In the genomic region with DNA sequence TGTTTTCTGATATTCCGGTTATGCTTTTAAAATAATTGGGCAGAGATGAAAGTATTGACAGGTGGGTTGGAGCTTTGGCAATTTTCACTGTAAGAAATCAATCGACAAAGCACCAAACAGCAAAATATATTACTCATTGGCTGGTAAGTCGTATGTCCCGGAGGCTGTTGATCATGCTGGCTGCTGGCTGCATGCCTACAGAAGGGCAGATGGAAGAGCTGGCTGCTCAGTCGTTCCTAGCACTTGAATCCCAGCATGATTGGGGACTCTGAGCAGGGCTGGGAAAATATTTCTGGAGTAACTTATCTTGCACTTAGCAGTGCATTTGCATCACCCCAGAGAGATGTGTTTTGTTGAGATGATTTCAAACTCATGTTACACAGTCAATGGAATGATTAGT, we compare ENCODE assay signal across 15 mouse cellular contexts.
DNase-seq lines count a peak whose midpoint lies in the region; ATAC-seq and TF ChIP-seq lines count a peak whose summit lies in the region.
"Had no signal": no experiment of that assay in that cellular context is flagged by ENCODE, and none has a peak within 500 bp of the region (broad histone marks: within the 10 kb centered on the region; RNA-seq: fewer than 3 reads in every experiment).

No protein-coding gene starts in this region.

- H3K4me3 ChIP-seq in hindbrain, embryonic 14.5 days (replicated peaks; ENCODE audit: low read length) = no peak overlapping the region
- H3K4me3 ChIP-seq in hindbrain, embryonic 12.5 days = no peak overlapping the region
- no peak overlapping the region for H3K4me3 ChIP-seq in forebrain, postnatal 0 days (ENCODE audit: low read depth, low read length)
- H3K4me3 ChIP-seq in heart, embryonic 11.5 days (ENCODE audit: low read depth, low read length) = no peak overlapping the region
- H3K4me3 ChIP-seq: hindbrain, embryonic 10.5 days; limb, embryonic 13.5 days; lung, embryonic 15.5 days; midbrain, embryonic 12.5 days had no signal

- DNase-seq in hindbrain, embryonic 14.5 days (ENCODE audit: low spot score) = peak; percentile 33
- DNase-seq in cerebellum, adult 11-12 months = peak; percentile 93
- peak; percentile 84 for DNase-seq in forebrain, postnatal 0 days
- peak; percentile 17 to 30 for DNase-seq in left cerebral cortex, postnatal 25 days (ENCODE audit: low spot score in 2 of 2)
- DNase-seq in B cell, adult 2 months = no peak
- DNase-seq in kidney, adult 11 months = no peak
- DNase-seq: spleen, adult 18-20 months had no signal

- no peak overlapping the region for H3K9ac ChIP-seq in hindbrain, embryonic 14.5 days
- no peak overlapping the region for H3K9ac ChIP-seq in hindbrain, embryonic 12.5 days
- H3K9ac ChIP-seq in forebrain, postnatal 0 days = no peak overlapping the region
- H3K9ac ChIP-seq in heart, embryonic 11.5 days (ENCODE audit: low read depth, low read length) = no peak overlapping the region
- H3K9ac ChIP-seq: limb, embryonic 13.5 days; lung, embryonic 15.5 days; midbrain, embryonic 12.5 days had no signal

- H3K27ac ChIP-seq in hindbrain, embryonic 14.5 days = no peak overlapping the region
- no peak overlapping the region for H3K27ac ChIP-seq in hindbrain, embryonic 12.5 days
- no peak overlapping the region for H3K27ac ChIP-seq in forebrain, postnatal 0 days (ENCODE audit: low read depth, low read length)
- H3K27ac ChIP-seq in heart, embryonic 11.5 days (ENCODE audit: low read depth, low read length) = no peak overlapping the region
- H3K27ac ChIP-seq: hindbrain, embryonic 10.5 days; limb, embryonic 13.5 days; lung, embryonic 15.5 days; midbrain, embryonic 12.5 days had no signal

- no peak overlapping the region for H3K4me2 ChIP-seq in hindbrain, embryonic 14.5 days (replicated peaks)
- H3K4me2 ChIP-seq in hindbrain, embryonic 12.5 days (replicated peaks) = no peak overlapping the region
- H3K4me2 ChIP-seq in forebrain, postnatal 0 days (ENCODE audit: low read depth) = no peak overlapping the region
- no peak overlapping the region for H3K4me2 ChIP-seq in heart, embryonic 11.5 days
- H3K4me2 ChIP-seq: limb, embryonic 13.5 days; lung, embryonic 15.5 days; midbrain, embryonic 12.5 days had no signal

- no peaks in the 10 kb centered on the region for H3K4me1 ChIP-seq in hindbrain, embryonic 14.5 days (replicated peaks; ENCODE audit: control insufficient read depth, insufficient read depth, low read length)
- H3K4me1 ChIP-seq in hindbrain, embryonic 12.5 days = no peaks in the 10 kb centered on the region
- no peaks in the 10 kb centered on the region for H3K4me1 ChIP-seq in forebrain, postnatal 0 days (ENCODE audit: insufficient read depth)
- H3K4me1 ChIP-seq in heart, embryonic 11.5 days (ENCODE audit: control insufficient read depth, insufficient read depth, low read length) = no peaks in the 10 kb centered on the region
- H3K4me1 ChIP-seq: hindbrain, embryonic 10.5 days; limb, embryonic 13.5 days; lung, embryonic 15.5 days; midbrain, embryonic 12.5 days had no signal

- no peak for TF ChIP-seq CTCF in forebrain, postnatal 0 days (IDR thresholded peaks at IDR 0.05; ENCODE audit: low read depth)

- no peaks in the 10 kb centered on the region for H3K9me3 ChIP-seq in hindbrain, embryonic 14.5 days (ENCODE audit: control insufficient read depth, low read length)
- no peaks in the 10 kb centered on the region for H3K9me3 ChIP-seq in hindbrain, embryonic 12.5 days (replicated peaks)
- H3K9me3 ChIP-seq in forebrain, postnatal 0 days (ENCODE audit: low read length) = no peaks in the 10 kb centered on the region
- no peaks in the 10 kb centered on the region for H3K9me3 ChIP-seq in heart, embryonic 11.5 days (replicated peaks; ENCODE audit: control insufficient read depth, low read length)
- H3K9me3 ChIP-seq: hindbrain, embryonic 10.5 days; limb, embryonic 13.5 days; lung, embryonic 15.5 days; midbrain, embryonic 12.5 days had no signal

- intact Hi-C loops in left cerebral cortex, postnatal 25 days (cut with DNase I) = no loop called here

- no peak for ATAC-seq in hindbrain, embryonic 14.5 days (ENCODE audit: low FRiP score)
- ATAC-seq in hindbrain, embryonic 12.5 days (ENCODE audit: low FRiP score) = no peak
- peak; percentile 88 for ATAC-seq in forebrain, postnatal 0 days
- ATAC-seq in heart, embryonic 11.5 days (replicated peaks; ENCODE audit: insufficient number of reproducible peaks, low FRiP score, low TSS enrichment) = no peak
- ATAC-seq: CD4-positive, CD25-positive, alpha-beta regulatory T cell, adult 4 months; Patski had no signal

- WGBS in hindbrain, embryonic 14.5 days = 78% methylated on average over 5 of the region's 5 CpGs
- WGBS in hindbrain, embryonic 12.5 days = 83% methylated on average over 5 of the region's 5 CpGs
- WGBS in forebrain, postnatal 0 days = 49% methylated on average over 5 of the region's 5 CpGs
- 77% methylated on average over 5 of the region's 5 CpGs for WGBS in heart, embryonic 11.5 days (ENCODE audit: insufficient replicate concordance)

- H3K36me3 ChIP-seq in hindbrain, embryonic 14.5 days (replicated peaks; ENCODE audit: control insufficient read depth, insufficient read depth) = no peaks in the 10 kb centered on the region
- H3K36me3 ChIP-seq in hindbrain, embryonic 12.5 days = no peaks in the 10 kb centered on the region
- H3K36me3 ChIP-seq in forebrain, postnatal 0 days (ENCODE audit: insufficient read depth) = no peaks in the 10 kb centered on the region
- H3K36me3 ChIP-seq in heart, embryonic 11.5 days (ENCODE audit: control insufficient read depth, insufficient read depth, low read length) = no peaks in the 10 kb centered on the region
- H3K36me3 ChIP-seq: hindbrain, embryonic 10.5 days; limb, embryonic 13.5 days; lung, embryonic 15.5 days; midbrain, embryonic 12.5 days had no signal

- no peaks in the 10 kb centered on the region for H3K27me3 ChIP-seq in hindbrain, embryonic 14.5 days (ENCODE audit: control insufficient read depth, insufficient read depth, low read length)
- H3K27me3 ChIP-seq in hindbrain, embryonic 12.5 days = no peaks in the 10 kb centered on the region
- H3K27me3 ChIP-seq in forebrain, postnatal 0 days (ENCODE audit: insufficient read depth, low read length) = no peaks in the 10 kb centered on the region
- H3K27me3 ChIP-seq in heart, embryonic 11.5 days (ENCODE audit: control insufficient read depth, insufficient read depth, low read length) = no peaks in the 10 kb centered on the region
- H3K27me3 ChIP-seq: limb, embryonic 13.5 days; lung, embryonic 15.5 days; midbrain, embryonic 12.5 days; Patski had no signal

Comparison
In these comparisons a context has a peak if more than half of its experiments do, and no peak if none do; other contexts are left out.
1. DNase-seq: peak in hindbrain, embryonic 14.5 days (single experiment), cerebellum, adult 11-12 months (single experiment), forebrain, postnatal 0 days (single experiment) and left cerebral cortex, postnatal 25 days (2 of 2); none in B cell, adult 2 months (0 of 2) and kidney, adult 11 months (single experiment).